In genomic region chr14:120240209-120240608, GRCm38 (mm10) we compare ENCODE assay signal across 21 mouse cellular contexts. TPM values are rescaled to one million over a fixed set of nuclear protein-coding genes. Genes with fewer than 3 reads are reported as not detected.
DNase-seq lines count a peak whose midpoint lies in the region; ATAC-seq lines count a peak whose summit lies in the region.
"Had no signal": no experiment of that assay in that cellular context is flagged by ENCODE, and none has a peak within 500 bp of the region (broad histone marks: within the 10 kb centered on the region; RNA-seq: fewer than 3 reads in every experiment).

No protein-coding gene starts in this region.

- H3K4me3 ChIP-seq in midbrain, embryonic 11.5 days (ENCODE audit: low read depth, low read length) = no peak overlapping the region
- no peak overlapping the region for H3K4me3 ChIP-seq in midbrain, embryonic 15.5 days
- H3K4me3 ChIP-seq: embryonic facial prominence, embryonic 10.5 days; embryonic facial prominence, embryonic 12.5 days; forebrain, embryonic 13.5 days; forebrain, embryonic 15.5 days had no signal

- H3K9ac ChIP-seq in midbrain, embryonic 11.5 days (ENCODE audit: low read length) = no peak overlapping the region
- H3K9ac ChIP-seq in midbrain, embryonic 15.5 days = no peak overlapping the region
- H3K9ac ChIP-seq: embryonic facial prominence, embryonic 12.5 days; forebrain, embryonic 13.5 days; forebrain, embryonic 15.5 days; forebrain, postnatal 0 days had no signal

- no peaks in the 10 kb centered on the region for H3K9me3 ChIP-seq in midbrain, embryonic 11.5 days (ENCODE audit: control insufficient read depth, low read length)
- H3K9me3 ChIP-seq in midbrain, embryonic 15.5 days = no peaks in the 10 kb centered on the region
- H3K9me3 ChIP-seq: embryonic facial prominence, embryonic 10.5 days; embryonic facial prominence, embryonic 12.5 days; forebrain, embryonic 13.5 days; forebrain, embryonic 15.5 days had no signal

- H3K27ac ChIP-seq in midbrain, embryonic 11.5 days (ENCODE audit: low read depth, low read length) = no peak overlapping the region
- H3K27ac ChIP-seq in midbrain, embryonic 15.5 days = no peak overlapping the region
- H3K27ac ChIP-seq: embryonic facial prominence, embryonic 10.5 days; embryonic facial prominence, embryonic 12.5 days; forebrain, embryonic 13.5 days; forebrain, embryonic 15.5 days had no signal

- no peaks in the 10 kb centered on the region for H3K36me3 ChIP-seq in midbrain, embryonic 11.5 days (ENCODE audit: control insufficient read depth, insufficient read depth, low read length)
- H3K36me3 ChIP-seq in midbrain, embryonic 15.5 days (replicated peaks) = no peaks in the 10 kb centered on the region
- H3K36me3 ChIP-seq: embryonic facial prominence, embryonic 10.5 days; embryonic facial prominence, embryonic 12.5 days; forebrain, embryonic 15.5 days had no signal

- no peaks in the 10 kb centered on the region for H3K4me1 ChIP-seq in midbrain, embryonic 11.5 days (ENCODE audit: control insufficient read depth, insufficient read depth, low read length)
- no peaks in the 10 kb centered on the region for H3K4me1 ChIP-seq in midbrain, embryonic 15.5 days
- H3K4me1 ChIP-seq: embryonic facial prominence, embryonic 12.5 days; forebrain, embryonic 13.5 days; forebrain, embryonic 15.5 days had no signal

- no peak for ATAC-seq in midbrain, embryonic 11.5 days (ENCODE audit: low FRiP score)
- ATAC-seq in midbrain, embryonic 15.5 days (replicated peaks) = no peak
- ATAC-seq in common myeloid progenitor, adult 5-6 weeks (replicated peaks; ENCODE audit: low read depth, poor library complexity, severe bottlenecking) = peak; percentile 67
- ATAC-seq: CD4-positive, CD25-positive, alpha-beta regulatory T cell, adult 4 months; forebrain, embryonic 13.5 days; forebrain, embryonic 15.5 days; forebrain, postnatal 0 days; Patski had no signal

- H3K27me3 ChIP-seq in midbrain, embryonic 11.5 days (ENCODE audit: control insufficient read depth, insufficient read depth, low read length) = no peaks in the 10 kb centered on the region
- no peaks in the 10 kb centered on the region for H3K27me3 ChIP-seq in midbrain, embryonic 15.5 days (replicated peaks)
- H3K27me3 ChIP-seq: embryonic facial prominence, embryonic 12.5 days; forebrain, embryonic 13.5 days; forebrain, embryonic 15.5 days had no signal

- no peak overlapping the region for H3K4me2 ChIP-seq in midbrain, embryonic 11.5 days
- H3K4me2 ChIP-seq in midbrain, embryonic 15.5 days = no peak overlapping the region
- H3K4me2 ChIP-seq: embryonic facial prominence, embryonic 12.5 days; forebrain, embryonic 13.5 days; forebrain, embryonic 15.5 days had no signal

- peak; percentile 35 for DNase-seq in midbrain, embryonic 11.5 days (ENCODE audit: low spot score, missing footprints)
- no peak for DNase-seq in adipocyte (ENCODE audit: low spot score)
- DNase-seq in T-cell, adult 2 months (ENCODE audit: low spot score) = no peak
- DNase-seq: adrenal gland, adult 8-10 months; adrenal gland, postnatal 14 days; adrenal gland, postnatal 36 days; B cell, adult 2 months; cerebellum, adult 11-12 months; cerebellum, adult 2 months; cerebellum, adult 9-10 months; cerebellum, postnatal 10 days; cerebellum, postnatal 25 days; forebrain, postnatal 0 days had no signal

- 72% methylated on average over 4 of the region's 4 CpGs for WGBS in midbrain, embryonic 11.5 days
- 71% methylated on average over 4 of the region's 4 CpGs for WGBS in midbrain, embryonic 15.5 days

RNA-seq across cellular contexts. Expression of gene Mbnl2, which starts 35.3 kb away (rescaled TPM):
- polyA plus RNA-seq in midbrain, embryonic 11.5 days (2014; fragmentation: Nextera tagmentation; extraction: Ambion mirVana) = 36.4 and 40.8 TPM in 2 replicates
- polyA plus RNA-seq in midbrain, embryonic 15.5 days (2015; fragmentation: Nextera tagmentation; extraction: Ambion mirVana) = 20.0 and 21.2 TPM in 2 replicates
- 62.3 and 68.1 TPM in 2 replicates for total RNA-seq in common myeloid progenitor, adult 5-6 weeks (2017)
